Mouse (Mus musculus) small intestine, adult 2 months (tissue): ENCODE data around the gene Dst. TPM values are rescaled to one million over a fixed set of nuclear protein-coding genes. Genes with fewer than 3 reads are reported as not detected.
A peak's percentile ranks its signal among the peaks of the same experiment; 100 is the strongest.

Experiments
- H3K27ac ChIP-seq: fragments of 200-500 bp; 2 replicates; pipeline ENCODE4 v1.5.1; 2012; ENCODE audit warnings: low read depth, low read length, control low read depth, inconsistent platforms; ENCODE audit not compliant: insufficient read depth
- H3K27me3 ChIP-seq: fragments of 200-500 bp; 2 replicates; pipeline ENCODE4 v1.6.1; 2012; ENCODE audit warnings: mild to moderate bottlenecking, moderate library complexity, low read length, inconsistent platforms; ENCODE audit not compliant: control insufficient read depth, insufficient read depth
- H3K36me3 ChIP-seq: fragments of 200-500 bp; 2 replicates; pipeline ENCODE4 v1.6.1; 2012; ENCODE audit warnings: mild to moderate bottlenecking, low read length, control low read depth, inconsistent platforms; ENCODE audit not compliant: control insufficient read depth, insufficient read depth
- H3K4me1 ChIP-seq: fragments of 200-500 bp; 2 replicates; pipeline ENCODE4 v1.6.1; 2012; ENCODE audit warnings: low read length, inconsistent platforms, mixed read lengths; ENCODE audit not compliant: control insufficient read depth, insufficient read depth, insufficient read length
- H3K4me3 ChIP-seq: fragments of 200-500 bp; 2 replicates; pipeline ENCODE4 v1.5.1; 2012; ENCODE audit warnings: low read depth, mild to moderate bottlenecking, control low read depth, inconsistent platforms, low read length, moderate library complexity
- CTCF ChIP-seq: fragments of 200-500 bp; IDR thresholded peaks from 2 replicates; pipeline ENCODE4 v1.5.1; 2012; ENCODE audit warnings: low read depth, mild to moderate bottlenecking, control low read depth, inconsistent platforms, low read length, moderate library complexity, mixed read lengths; ENCODE audit not compliant: insufficient replicate concordance, insufficient read length; ENCODE audit errors: extremely low read depth
- POLR2A ChIP-seq: fragments of 200-500 bp; IDR thresholded peaks from 2 replicates; pipeline ENCODE4 v1.6.1; 2012; ENCODE audit warnings: low read depth, mild to moderate bottlenecking, control low read depth, inconsistent platforms, low read length, moderate library complexity
- WGBS: fragments of 180-500 bp; shearing (Covaris S2); methylation state at CpG from one replicate; pipeline ENCODE4 v1.1.7; 2018; 5-methylcytosine and 5-hydroxymethylcytosine counted together
- polyA plus RNA-seq: library from polyadenylated mRNA; depleted of rRNA; stranded (reverse); fragments of >200 nt; gene quantifications from 2 replicates; pipeline ENCODE4 v1.2.3, GENCODE M21; 2012

Gene Dst
- polyA plus RNA-seq, 1 experiment, result 31.9 TPM

GRCm38 (mm10) chr1:34127714-34128474, 219.9 kb downstream of the Dst start:
- Histone ChIP-seq H3K4me3 (no peak overlapping the region), H3K36me3 (no peaks in the 10 kb centered on the region), H3K4me1 (peaks cover 27% of the 10 kb centered on the region; the same call in 1 of the 2 replicates), H3K27me3 (no peaks in the 10 kb centered on the region), H3K27ac (no peak overlapping the region)
- WGBS, result 73% methylated on average over 15 of the region's 15 CpGs
- no peak for TF ChIP-seq CTCF

GRCm38 (mm10) chr1:34128796-34129195, 220.8 kb downstream of the Dst start:
- 89% methylated on average over 2 of the region's 2 CpGs for WGBS
- H3K27me3 ChIP-seq, result no peaks in the 10 kb centered on the region
- no peak overlapping the region for H3K27ac ChIP-seq
- peaks cover 24% of the 10 kb centered on the region; the same call in 1 of the 2 replicates for H3K4me1 ChIP-seq
- H3K36me3 ChIP-seq, result no peaks in the 10 kb centered on the region
- TF ChIP-seq CTCF (no peak), POLR2A (no peak)
- H3K4me3 ChIP-seq, result no peak overlapping the region

GRCm38 (mm10) chr1:34129691-34130090, 221.7 kb downstream of the Dst start:
- TF ChIP-seq POLR2A, result no peak
- H3K27me3 ChIP-seq, result no peaks in the 10 kb centered on the region
- 45% methylated on average over 9 of the region's 9 CpGs for WGBS
- no peak overlapping the region for H3K4me3 ChIP-seq
- no peak overlapping the region for H3K27ac ChIP-seq
- H3K36me3 ChIP-seq, result no peaks in the 10 kb centered on the region
- H3K4me1 ChIP-seq, result peaks cover 17% of the 10 kb centered on the region; the same call in 1 of the 2 replicates

GRCm38 (mm10) chr1:34130804-34131203, 222.8 kb downstream of the Dst start:
- 51% methylated on average over 10 of the region's 10 CpGs for WGBS
- H3K4me3 ChIP-seq, result no peak overlapping the region
- no peaks in the 10 kb centered on the region for H3K36me3 ChIP-seq
- H3K4me1 ChIP-seq, result peaks cover 19% of the 10 kb centered on the region; the same call in 1 of the 2 replicates
- H3K27ac ChIP-seq, result no peak overlapping the region
- H3K27me3 ChIP-seq, result no peaks in the 10 kb centered on the region
- TF ChIP-seq CTCF, result no peak
- TF ChIP-seq POLR2A, result no peak

GRCm38 (mm10) chr1:34132875-34133274, 224.8 kb downstream of the Dst start:
- Histone ChIP-seq H3K4me3 (no peak overlapping the region), H3K27ac (no peak overlapping the region), H3K27me3 (no peaks in the 10 kb centered on the region), H3K4me1 (peaks cover 20% of the 10 kb centered on the region; the same call in 1 of the 2 replicates), H3K36me3 (no peaks in the 10 kb centered on the region)
- TF ChIP-seq CTCF (no peak), POLR2A (no peak)
- WGBS, result 89% methylated on average over 16 of the region's 16 CpGs

GRCm38 (mm10) chr1:34135535-34135934, 227.5 kb downstream of the Dst start:
- TF ChIP-seq POLR2A, result no peak
- no peak for TF ChIP-seq CTCF
- H3K27ac ChIP-seq, result peak overlapping the region; percentile 12; the same call in 1 of the 2 replicates

GRCm38 (mm10) chr1:34139191-34139853, 231.3 kb downstream of the Dst start:
- Histone ChIP-seq H3K27ac (no peak overlapping the region), H3K4me1 (peaks cover 23% of the 10 kb centered on the region), H3K4me3 (no peak overlapping the region), H3K27me3 (no peaks in the 10 kb centered on the region), H3K36me3 (no peaks in the 10 kb centered on the region)
- 78% methylated on average over 13 of the region's 13 CpGs for WGBS
- TF ChIP-seq CTCF, result no peak
- no peak for TF ChIP-seq POLR2A

More at GRCm38 (mm10) chr1:34135535-34135934, 227.5 kb downstream of the Dst start:
- H3K4me1 ChIP-seq, result peaks cover 23% of the 10 kb centered on the region
- 56% methylated on average over 3 of the region's 3 CpGs for WGBS
- no peaks in the 10 kb centered on the region for H3K27me3 ChIP-seq
- no peak overlapping the region for H3K4me3 ChIP-seq
- no peaks in the 10 kb centered on the region for H3K36me3 ChIP-seq
